Mouse (Mus musculus): ENCODE data around the gene Xpot.

DNA sequence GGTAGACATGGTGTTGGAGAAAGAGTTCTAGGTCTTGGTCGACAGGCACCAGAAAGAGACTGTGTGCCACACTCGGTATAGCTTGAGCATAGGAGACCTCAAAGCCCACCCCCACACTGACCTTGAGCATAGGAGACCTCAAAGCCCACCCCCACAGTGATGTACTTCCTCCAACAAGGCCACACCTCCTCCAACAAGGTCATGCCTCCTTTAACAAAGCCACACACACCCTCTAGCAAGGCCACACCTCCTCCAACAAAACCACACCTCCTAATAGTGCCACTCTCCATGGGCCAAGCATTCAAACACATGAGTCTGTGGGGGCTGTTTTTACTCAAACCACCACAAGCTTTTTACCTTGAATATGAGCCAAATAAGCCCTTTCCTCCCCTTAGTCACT, 36.6 kb upstream of the Xpot start:
- no peak for TF ChIP-seq CTCF (conservative IDR thresholded peaks at IDR 0.05; ENCODE audit: insufficient read depth, insufficient read length, low read depth, low read length)
- TF ChIP-seq POLR2A (IDR thresholded peaks at IDR 0.05; ENCODE audit: low read depth, low read length) = no peak
